37 mouse cellular contexts compared by ENCODE assay signal in genomic region chr10:3238436-3238835, GRCm38 (mm10). TPM values are rescaled to one million over a fixed set of nuclear protein-coding genes. Genes with fewer than 3 reads are reported as not detected.
"Had no signal": no experiment of that assay in that cellular context is flagged by ENCODE, and none has a peak within 500 bp of the region (broad histone marks: within the 10 kb centered on the region; RNA-seq: fewer than 3 reads in every experiment).

No protein-coding gene starts in this region.

RNA-seq across cellular contexts. Expression of gene H60c, which starts 29.1 kb away (rescaled TPM):
- total RNA-seq: heart, postnatal 10 days; heart, postnatal 14 days; heart, postnatal 25 days; heart, postnatal 36 days; heart, postnatal 4 days; hematopoietic stem cell, adult 5-6 weeks; hindbrain, postnatal 0 days; layer of hippocampus, adult 18-20 months; layer of hippocampus, adult 2 months; layer of hippocampus, adult 8-10 months; layer of hippocampus, postnatal 10 days; layer of hippocampus, postnatal 14 days; layer of hippocampus, postnatal 25 days; layer of hippocampus, postnatal 36 days; left cerebral cortex, adult 18-20 months; left cerebral cortex, adult 2 months; left cerebral cortex, adult 8-10 months had no signal
- polyA plus RNA-seq: heart, embryonic 11.5 days; heart, embryonic 12.5 days; heart, embryonic 13.5 days; heart, embryonic 14.5 days; heart, embryonic 15.5 days; heart, embryonic 16.5 days; heart, postnatal 0 days; hindbrain, embryonic 10.5 days; hindbrain, embryonic 11.5 days; hindbrain, embryonic 12.5 days; hindbrain, embryonic 13.5 days; hindbrain, embryonic 14.5 days; hindbrain, embryonic 15.5 days; hindbrain, embryonic 16.5 days; hindbrain, postnatal 0 days; inflammation-experienced regulatory T-cells, adult 6 months; intestine, embryonic 14.5 days; kidney, adult 2 months; kidney, embryonic 14.5 days; kidney, embryonic 15.5 days; large intestine, adult 2 months had no signal
